Mouse (Mus musculus) adrenal gland, postnatal 4 days (tissue): ENCODE measurements around the gene Zpbp2. TPM values are rescaled to one million over a fixed set of nuclear protein-coding genes. Genes with fewer than 3 reads are reported as not detected.
A peak's percentile ranks its signal among the peaks of the same experiment; 100 is the strongest.

Experiments used
- DNase-seq, 2 experiments: peaks; one replicate each; pipeline ENCODE4 v3.0.0; 2021 to 2022; ENCODE audit warnings: low spot score in 2 of 2, mixed read lengths in 2 of 2
- total RNA-seq, 2 experiments: library from RNA; stranded (reverse); gene quantifications; 2 replicates each; pipeline ENCODE4 v1.2.3; 2021

The Zpbp2 gene
- total RNA-seq, 2 experiments from 2014 or later = 0.45 TPM; not detected in 1

GRCm38 (mm10) chr11:98553966-98554365 lies 3.1 kb downstream of the Zpbp2 start:
- no peak for DNase-seq

DNA sequence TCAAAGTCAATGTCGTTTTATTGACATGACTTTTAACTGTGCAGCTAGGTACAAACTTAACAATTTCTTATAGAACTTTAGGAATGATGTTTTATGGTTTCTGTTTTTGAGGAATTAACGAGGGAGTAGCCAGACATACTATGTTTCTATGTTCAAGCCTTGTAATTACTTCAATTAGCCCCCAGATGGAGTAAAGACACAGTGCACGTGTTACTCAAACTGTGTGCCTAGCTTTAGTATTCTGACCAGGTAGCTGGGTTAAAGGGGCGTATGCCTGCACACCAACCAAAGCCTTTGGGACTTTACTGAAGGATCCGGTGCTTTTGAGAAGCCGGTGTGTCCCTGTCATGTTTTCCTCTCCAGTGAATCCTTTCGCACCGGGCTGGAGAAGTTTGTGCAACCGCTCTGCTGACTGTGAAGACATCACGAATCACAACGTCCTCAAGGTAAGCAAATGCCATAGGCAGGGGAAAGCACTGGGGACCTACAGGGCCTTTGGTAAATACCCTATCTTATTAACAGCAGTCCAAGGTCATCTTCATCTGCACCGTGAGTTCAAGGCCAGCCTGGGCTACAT lies 4.3 kb downstream of the Zpbp2 start:
- DNase-seq = no peak

GRCm38 (mm10) chr11:98560942-98561341 lies 10.0 kb downstream of the Zpbp2 start:
- no peak for DNase-seq

GRCm38 (mm10) chr11:98563025-98563424 lies 12.1 kb downstream of the Zpbp2 start:
- DNase-seq = no peak

DNA sequence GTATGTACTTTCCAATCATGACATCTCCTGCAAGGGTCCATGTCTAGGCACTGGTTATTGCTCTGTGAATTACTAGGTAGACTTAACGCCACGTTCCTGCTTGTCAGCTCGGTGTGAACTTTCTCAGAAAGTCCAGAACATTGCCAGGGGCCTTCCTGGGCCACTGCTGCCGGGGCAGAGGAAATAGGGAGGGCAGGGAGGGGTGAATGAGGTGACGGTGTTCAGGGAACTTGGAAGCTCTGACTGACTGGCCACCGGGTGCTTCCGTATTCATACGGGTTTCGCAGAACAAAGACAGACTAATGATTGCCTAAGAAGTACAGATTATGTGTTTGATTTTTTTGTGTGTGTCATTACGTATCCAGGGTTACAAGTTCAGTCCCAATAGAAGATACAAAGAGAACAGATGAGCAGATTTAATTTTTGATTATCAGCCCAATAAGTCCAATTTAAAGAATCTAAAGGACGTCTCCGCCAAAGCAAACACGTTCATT lies 13.1 kb downstream of the Zpbp2 start:
- DNase-seq = no peak

DNA sequence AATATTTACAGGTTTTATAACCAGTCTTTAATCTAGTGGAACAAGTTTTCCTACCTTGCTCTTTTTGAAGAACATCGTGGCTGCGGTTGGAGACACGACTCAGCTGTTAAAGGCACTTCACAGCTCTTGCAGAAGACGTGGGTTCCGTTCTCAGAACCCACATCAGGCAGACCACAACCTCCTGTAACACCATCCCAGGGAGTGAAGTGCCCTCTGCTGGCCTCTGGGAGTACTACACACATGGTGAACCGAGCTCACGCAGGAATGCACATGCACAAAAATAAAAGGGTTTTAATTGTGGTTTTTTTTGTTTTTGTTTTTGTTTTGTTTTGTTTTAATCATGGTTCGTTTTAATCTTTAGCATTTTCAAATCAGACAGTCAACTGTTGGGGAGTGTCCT lies 17.4 kb downstream of the Zpbp2 start:
- no peak for DNase-seq

DNA sequence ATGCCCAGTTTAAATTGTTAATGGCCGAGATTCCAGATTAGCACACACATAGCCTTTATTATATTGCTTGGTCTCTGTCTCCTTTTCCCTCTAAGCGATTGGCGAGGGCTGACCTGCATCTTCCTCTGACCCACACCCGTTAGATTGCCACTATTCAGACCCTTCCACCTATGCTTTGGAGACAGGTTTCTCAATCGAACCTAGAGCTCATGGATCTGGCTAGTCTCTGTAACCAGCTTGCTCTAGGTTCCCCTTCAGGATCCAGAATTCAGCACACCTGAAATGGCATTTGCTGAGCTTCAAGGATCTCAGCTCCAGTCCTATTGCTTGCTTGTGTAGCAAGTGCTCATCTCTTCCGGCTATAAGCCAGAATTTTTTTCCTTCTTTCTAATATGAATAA lies 18.6 kb downstream of the Zpbp2 start:
- DNase-seq = no peak

GRCm38 (mm10) chr11:98577776-98578175 lies 26.9 kb downstream of the Zpbp2 start:
- no peak for DNase-seq

- DNase-seq = no peak
Observed at GRCm38 (mm10) chr11:98580301-98581121, 29.6 kb downstream of the Zpbp2 start.

- no peak for DNase-seq
Observed at GRCm38 (mm10) chr11:98581286-98582029, 30.6 kb downstream of the Zpbp2 start.

GRCm38 (mm10) chr11:98582030-98582388 lies 31.1 kb downstream of the Zpbp2 start:
- DNase-seq = no peak

- DNase-seq = no peak
Observed at GRCm38 (mm10) chr11:98582551-98583264, 31.8 kb downstream of the Zpbp2 start.

DNA sequence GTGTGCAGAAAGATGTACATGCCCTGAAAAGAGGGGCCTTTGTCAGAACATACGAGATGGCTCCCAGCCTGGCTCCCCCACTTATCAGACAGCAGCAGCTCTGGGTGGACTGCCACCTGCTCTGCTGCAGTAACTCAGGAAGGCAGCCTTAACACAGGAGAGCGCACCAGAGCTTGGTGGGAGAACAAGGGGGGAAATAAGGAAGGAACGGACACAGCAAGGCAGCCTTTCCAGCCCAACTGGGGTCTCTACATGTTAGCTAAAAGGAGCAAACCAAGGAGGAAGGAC lies 32.3 kb downstream of the Zpbp2 start:
- DNase-seq = no peak

GRCm38 (mm10) chr11:98583571-98583970 lies 32.7 kb downstream of the Zpbp2 start:
- no peak for DNase-seq

- DNase-seq = no peak
Observed at GRCm38 (mm10) chr11:98584146-98584545, 33.2 kb downstream of the Zpbp2 start.

DNA sequence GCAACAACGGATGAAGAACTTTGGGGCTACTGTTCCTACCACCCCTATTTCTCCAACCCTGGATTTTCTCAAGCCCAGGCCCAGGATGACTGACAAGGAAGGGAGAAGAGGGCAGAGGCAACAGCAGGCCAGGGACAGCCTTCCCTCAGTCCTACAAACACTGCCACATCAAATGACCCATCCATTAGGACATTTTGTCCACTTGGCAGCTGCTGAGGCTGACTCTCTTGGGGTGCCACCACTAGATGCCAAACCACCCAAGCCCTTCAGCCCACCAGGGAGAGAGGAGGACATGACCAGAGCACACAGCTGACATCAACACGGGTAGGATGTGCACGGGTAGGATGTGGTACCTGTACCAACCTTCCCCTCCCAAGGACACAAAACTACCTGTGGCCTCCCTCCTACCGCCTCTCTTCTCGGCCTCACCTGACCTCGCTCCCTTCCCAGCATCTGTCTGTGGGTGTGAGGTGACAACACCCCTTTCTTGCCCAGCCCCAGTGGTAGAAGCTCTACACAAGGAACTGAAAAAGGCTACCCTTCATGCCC lies 33.8 kb downstream of the Zpbp2 start:
- DNase-seq = no peak

- DNase-seq = no peak
Observed at GRCm38 (mm10) chr11:98586087-98586891, 35.4 kb downstream of the Zpbp2 start.

GRCm38 (mm10) chr11:98586892-98587563 lies 36.1 kb downstream of the Zpbp2 start, which contains the start of gene Ormdl3:
Ormdl3 (minus strand) TSS chr11:98587368.
- DNase-seq = peak; percentile 95 to 99

DNA sequence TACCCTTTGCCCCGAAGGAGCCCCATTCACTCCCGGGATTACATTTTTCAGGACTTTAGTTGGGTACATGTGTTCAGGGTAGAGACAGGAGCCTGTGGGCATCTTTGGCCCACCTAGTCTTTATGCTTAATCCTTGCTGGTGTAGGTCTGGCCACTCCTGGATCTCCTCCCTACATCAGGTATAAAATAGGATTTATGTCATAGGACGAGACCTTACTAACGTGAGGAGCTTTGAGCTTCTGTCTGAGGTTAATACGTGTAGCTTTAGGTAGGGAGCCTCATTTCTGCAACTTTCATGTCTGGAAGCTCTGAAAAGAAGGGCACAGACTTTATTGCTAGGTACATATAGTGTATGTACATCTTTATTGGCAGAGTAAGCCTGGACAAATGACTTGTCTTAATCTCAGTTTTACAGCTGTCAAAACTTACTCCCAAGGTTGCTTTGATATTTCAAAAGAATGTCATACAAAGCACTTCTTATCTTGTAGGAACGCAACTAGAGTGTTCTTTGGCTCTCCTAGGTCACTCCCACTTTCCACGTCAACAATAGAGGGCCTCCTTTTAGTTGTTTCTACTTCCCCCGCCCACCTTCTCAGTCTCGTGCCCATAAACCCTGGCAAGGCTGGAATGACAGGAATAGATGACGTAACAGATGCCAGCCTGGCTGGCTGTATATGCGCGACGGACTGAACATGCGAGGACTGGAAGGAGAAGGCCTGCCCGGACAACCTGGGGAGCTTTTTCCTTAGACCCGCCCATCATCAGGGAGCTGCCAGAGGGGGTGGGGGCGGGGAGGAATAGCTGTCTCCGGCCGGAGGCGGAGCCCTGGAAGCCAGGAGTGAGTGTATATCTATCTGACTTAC lies 37.0 kb downstream of the Zpbp2 start:
- peak; percentile 39 to 62 for DNase-seq
